Mouse (Mus musculus): ENCODE data around the gene Enkd1.

DNA sequence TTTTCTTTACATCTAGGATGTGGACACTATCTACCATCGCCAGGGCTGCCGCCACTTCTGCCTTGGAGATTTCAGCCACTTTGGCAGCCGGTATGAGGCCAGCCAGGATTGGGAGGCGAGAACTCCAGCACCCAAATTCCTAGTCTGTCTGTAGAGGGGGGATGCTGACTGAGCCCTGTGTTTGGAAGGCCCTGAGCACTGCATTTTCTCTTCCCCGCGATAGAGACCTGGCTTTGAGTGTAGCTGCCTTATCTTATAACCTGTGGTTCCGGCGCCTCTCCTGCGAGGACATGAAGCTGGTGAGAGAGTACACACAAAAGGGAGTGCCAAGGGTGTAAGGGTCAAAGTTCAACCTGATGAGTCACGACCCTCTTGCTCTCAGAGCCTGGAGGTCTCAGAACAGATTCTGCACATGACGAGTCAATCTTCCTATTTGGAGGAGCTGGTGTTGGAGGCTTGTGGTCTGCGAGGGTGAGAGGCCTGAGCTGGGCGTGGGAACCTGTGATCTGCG lies 19.7 kb downstream of the Enkd1 start:
- no peak for TF ChIP-seq CTCF (IDR thresholded peaks at IDR 0.05; ENCODE audit: low read depth, low read length)
- no peak for TF ChIP-seq POLR2A (IDR thresholded peaks at IDR 0.05; ENCODE audit: borderline replicate concordance, low read depth, low read length)

Data from bone marrow macrophage, adult 2 months (primary cell).